Mouse (Mus musculus) embryonic facial prominence, embryonic 11.5 days (tissue): Measurements from ENCODE around the gene Zfand6. TPM values are rescaled to one million over a fixed set of nuclear protein-coding genes. Genes with fewer than 3 reads are reported as not detected.

ENCODE experiments used
- ATAC-seq: fragments of 200-750 bp; cut with Nextera tagmentation; replicated peaks from 2 replicates; pipeline ENCODE4 v1.8.0; 2017; ENCODE audit warnings: low read depth; ENCODE audit not compliant: insufficient number of reproducible peaks, low FRiP score, low TSS enrichment
- DNase-seq: peaks from one replicate; pipeline ENCODE4 v3.0.0-alpha.2; 2015; ENCODE audit warnings: low spot score
- H3K27ac ChIP-seq: fragments of 300-500 bp; sonication (generic); replicated peaks from 2 replicates; pipeline ENCODE4 v1.5.1; 2014; ENCODE audit warnings: mild to moderate bottlenecking, low read depth, low read length, control low read depth
- H3K27me3 ChIP-seq: fragments of 300-500 bp; sonication (generic); 2 replicates; pipeline ENCODE4 v1.6.1; 2014; ENCODE audit warnings: mild to moderate bottlenecking, low read length, moderate library complexity, mixed read lengths; ENCODE audit not compliant: control insufficient read depth, insufficient read depth
- H3K36me3 ChIP-seq: fragments of 300-500 bp; sonication (generic); replicated peaks from 2 replicates; pipeline ENCODE4 v1.6.1; 2014; ENCODE audit warnings: low read depth, mild to moderate bottlenecking, low read length, moderate library complexity, mixed read lengths; ENCODE audit not compliant: control insufficient read depth, insufficient read depth
- H3K4me1 ChIP-seq: fragments of 300-500 bp; sonication (generic); 2 replicates; pipeline ENCODE4 v1.6.1; 2014; ENCODE audit warnings: low read length, mixed read lengths; ENCODE audit not compliant: control insufficient read depth, insufficient read depth
- H3K4me2 ChIP-seq: fragments of 300-500 bp; sonication (generic); 2 replicates; pipeline ENCODE4 v1.6.1; 2014; ENCODE audit warnings: low read depth, mild to moderate bottlenecking, control low read depth, low read length, moderate library complexity
- H3K4me3 ChIP-seq: fragments of 300-500 bp; sonication (generic); 2 replicates; pipeline ENCODE4 v1.5.1; 2014; ENCODE audit warnings: low read depth, low read length, control low read depth
- H3K9ac ChIP-seq: fragments of 300-500 bp; sonication (generic); replicated peaks from 2 replicates; pipeline ENCODE4 v1.6.1; 2014; ENCODE audit warnings: mild to moderate bottlenecking, control low read depth, low read length
- H3K9me3 ChIP-seq: fragments of 300-500 bp; sonication (generic); replicated peaks from 2 replicates; pipeline ENCODE4 v1.6.1; 2016; ENCODE audit warnings: mild to moderate bottlenecking, low read length, inconsistent platforms, mixed read lengths; ENCODE audit not compliant: control insufficient read depth
- WGBS: fragments of 180-500 bp; shearing (Covaris S2); extraction: QIAGEN DNeasy Blood & Tissue Kit; methylation state at CpG from one replicate; pipeline ENCODE4 v1.1.7; 2014; 5-methylcytosine and 5-hydroxymethylcytosine counted together
- polyA plus RNA-seq: library from polyadenylated mRNA; unstranded; fragments of >200 nt; fragmentation: Nextera tagmentation; extraction: Ambion mirVana; gene quantifications from 2 replicates; pipeline ENCODE4 v1.2.1, GENCODE M21; 2014

Gene Zfand6
- polyA plus RNA-seq, 1 experiment from 2014 or later = 237 TPM

GRCm38 (mm10) chr7:84611609-84612008 is 78.2 kb downstream of the Zfand6 start:
- no peaks in the 10 kb centered on the region for H3K9me3 ChIP-seq
- no peak overlapping the region for H3K4me3 ChIP-seq
- WGBS = 88% methylated on average over 1 of the region's 1 CpGs
- no peak overlapping the region for H3K9ac ChIP-seq
- no peak for ATAC-seq
- H3K4me2 ChIP-seq = no peak overlapping the region
- H3K27ac ChIP-seq = no peak overlapping the region
- H3K27me3 ChIP-seq = no peaks in the 10 kb centered on the region
- DNase-seq = no peak
- no peaks in the 10 kb centered on the region for H3K4me1 ChIP-seq
- H3K36me3 ChIP-seq = no peaks in the 10 kb centered on the region

DNA sequence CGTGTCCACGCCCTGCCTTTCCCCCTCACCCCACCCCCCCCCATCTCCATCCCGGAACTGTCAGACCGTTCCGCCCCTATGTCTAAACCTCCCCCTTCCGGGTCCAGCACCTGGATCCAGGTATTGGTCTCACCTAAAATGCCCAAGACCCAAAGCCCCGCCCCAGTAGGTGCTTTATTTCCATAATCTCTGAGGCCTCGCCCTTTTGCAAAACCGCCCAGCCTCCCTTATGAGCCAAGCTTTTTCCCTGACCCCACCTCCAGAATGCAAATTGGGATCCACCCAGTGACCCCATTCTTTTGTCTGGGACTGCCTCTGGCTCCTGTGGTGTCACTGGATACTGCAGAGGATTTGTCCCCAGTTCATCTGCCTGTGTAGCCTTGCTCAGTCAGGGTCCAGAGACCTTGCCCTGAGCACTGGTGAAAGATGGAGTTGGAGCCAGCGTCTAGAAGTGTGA is 83.4 kb downstream of the Zfand6 start, which contains the start of gene Fah:
Gene Fah (minus strand): TSS at position 430 of the 457 bp plus-strand sequence.
- H3K27me3 ChIP-seq = no peaks in the 10 kb centered on the region
- 2% methylated on average over 10 of the region's 10 CpGs for WGBS
- no peaks in the 10 kb centered on the region; the same call in 1 of the 2 replicates for H3K4me1 ChIP-seq
- H3K36me3 ChIP-seq = no peaks in the 10 kb centered on the region
- peak within 1 kb of the TSS; percentile 93 for H3K4me2 ChIP-seq
- no peaks in the 10 kb centered on the region for H3K9me3 ChIP-seq
- ATAC-seq (peak; percentile 21; the same call in 1 of the 2 replicates), DNase-seq (peak; percentile 42)
- peak within 1 kb of the TSS; percentile 47 for H3K4me3 ChIP-seq
- H3K27ac ChIP-seq = no peak within 1 kb of the TSS
- peak within 1 kb of the TSS; percentile 57 for H3K9ac ChIP-seq

GRCm38 (mm10) chr7:84605704-84606292 is 84.0 kb downstream of the Zfand6 start:
- Histone ChIP-seq H3K36me3 (no peaks in the 10 kb centered on the region), H3K9ac (peak overlapping the region; percentile 57), H3K4me2 (peak overlapping the region; percentile 93), H3K9me3 (no peaks in the 10 kb centered on the region), H3K4me3 (peak overlapping the region; percentile 47), H3K4me1 (no peaks in the 10 kb centered on the region; the same call in 1 of the 2 replicates), H3K27me3 (no peaks in the 10 kb centered on the region), H3K27ac (no peak overlapping the region)
- ATAC-seq = peak; percentile 84
- peak; percentile 30 for DNase-seq
- under 1% methylated on average over 32 of the region's 36 CpGs for WGBS

GRCm38 (mm10) chr7:84605033-84605687 is 84.6 kb downstream of the Zfand6 start:
- Histone ChIP-seq H3K4me1 (no peaks in the 10 kb centered on the region; the same call in 1 of the 2 replicates), H3K4me2 (peak overlapping the region; percentile 93), H3K9me3 (no peaks in the 10 kb centered on the region), H3K4me3 (peak overlapping the region; percentile 47), H3K36me3 (no peaks in the 10 kb centered on the region), H3K27me3 (no peaks in the 10 kb centered on the region), H3K27ac (no peak overlapping the region), H3K9ac (peak overlapping the region; percentile 57)
- ATAC-seq = peak; percentile 26; the same call in 1 of the 2 replicates
- DNase-seq = peak; percentile 4
- WGBS = 7% methylated on average over 19 of the region's 19 CpGs

DNA sequence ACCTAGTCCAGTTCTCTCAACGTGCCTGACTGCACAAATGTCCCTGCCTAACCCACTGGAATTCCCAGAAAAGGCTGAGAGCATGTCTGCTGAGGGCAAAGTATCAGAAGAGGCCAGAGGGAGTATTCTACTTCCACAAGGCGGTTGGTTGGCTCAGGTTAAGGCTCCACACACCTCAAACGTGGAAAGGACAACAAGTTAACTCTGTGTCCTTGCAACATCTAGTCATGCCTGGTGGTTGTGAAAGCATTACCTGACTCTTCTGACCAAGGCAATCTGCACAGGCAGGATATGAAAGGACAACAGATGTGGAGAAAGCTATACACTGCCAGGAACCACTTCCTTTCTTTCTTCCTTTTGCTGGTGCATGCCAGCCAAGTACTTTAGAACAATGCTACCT is 85.3 kb downstream of the Zfand6 start:
- no peaks in the 10 kb centered on the region for H3K9me3 ChIP-seq
- no peaks in the 10 kb centered on the region; the same call in 1 of the 2 replicates for H3K4me1 ChIP-seq
- H3K9ac ChIP-seq = no peak overlapping the region
- DNase-seq (no peak), ATAC-seq (no peak)
- H3K27ac ChIP-seq = no peak overlapping the region
- no peak overlapping the region for H3K4me2 ChIP-seq
- no peaks in the 10 kb centered on the region for H3K27me3 ChIP-seq
- 63% methylated on average over 3 of the region's 3 CpGs for WGBS
- no peaks in the 10 kb centered on the region for H3K36me3 ChIP-seq
- H3K4me3 ChIP-seq = no peak overlapping the region

- H3K9ac ChIP-seq = no peak overlapping the region
- no peak overlapping the region for H3K4me3 ChIP-seq
- no peaks in the 10 kb centered on the region for H3K9me3 ChIP-seq
- 87% methylated on average over 3 of the region's 3 CpGs for WGBS
- DNase-seq = no peak
- no peaks in the 10 kb centered on the region; the same call in 1 of the 2 replicates for H3K4me1 ChIP-seq
- no peak for ATAC-seq
- H3K4me2 ChIP-seq = no peak overlapping the region
- H3K27me3 ChIP-seq = no peaks in the 10 kb centered on the region
- no peaks in the 10 kb centered on the region for H3K36me3 ChIP-seq
- no peak overlapping the region for H3K27ac ChIP-seq
Observed at GRCm38 (mm10) chr7:84601331-84601730, 88.4 kb downstream of the Zfand6 start.

DNA sequence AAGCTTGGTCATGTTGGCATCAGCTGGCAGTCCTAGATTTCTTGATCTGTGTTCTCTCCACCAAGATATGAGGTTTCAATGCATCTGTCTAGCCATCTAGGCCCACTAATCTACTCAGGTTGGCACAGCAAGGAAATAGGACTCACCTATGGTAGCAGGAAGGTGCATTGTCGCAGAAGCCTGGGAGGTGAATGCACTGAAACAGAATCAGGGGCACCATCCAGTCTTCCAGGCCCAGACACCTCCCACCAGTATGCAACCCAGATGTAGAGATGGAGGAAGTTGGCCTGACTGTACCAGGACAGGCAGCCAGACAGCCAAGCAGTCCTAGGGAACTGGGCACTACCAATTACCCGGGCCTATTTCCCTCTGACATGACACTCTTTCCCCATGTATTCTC is 89.1 kb downstream of the Zfand6 start:
- no peak for DNase-seq
- no peak for ATAC-seq
- H3K27me3 ChIP-seq = no peaks in the 10 kb centered on the region

GRCm38 (mm10) chr7:84596633-84597032 is 93.1 kb downstream of the Zfand6 start:
- H3K4me1 ChIP-seq = no peaks in the 10 kb centered on the region
- no peak overlapping the region for H3K9ac ChIP-seq
- no peaks in the 10 kb centered on the region for H3K36me3 ChIP-seq
- no peaks in the 10 kb centered on the region for H3K27me3 ChIP-seq
- H3K4me2 ChIP-seq = no peak overlapping the region
- no peak overlapping the region for H3K4me3 ChIP-seq
- no peak overlapping the region for H3K27ac ChIP-seq
- 89% methylated on average over 3 of the region's 3 CpGs for WGBS
- DNase-seq (no peak), ATAC-seq (no peak)
- H3K9me3 ChIP-seq = no peaks in the 10 kb centered on the region

More for the DNA sequence above, 89.1 kb downstream of the Zfand6 start:
- H3K4me2 ChIP-seq = no peak overlapping the region
- H3K4me3 ChIP-seq = no peak overlapping the region
- H3K36me3 ChIP-seq = no peaks in the 10 kb centered on the region
- no peaks in the 10 kb centered on the region; the same call in 1 of the 2 replicates for H3K4me1 ChIP-seq
- no peak overlapping the region for H3K9ac ChIP-seq
- no peaks in the 10 kb centered on the region for H3K9me3 ChIP-seq
- H3K27ac ChIP-seq = no peak overlapping the region
- WGBS = 81% methylated on average over 2 of the region's 2 CpGs
